Mouse (Mus musculus): ENCODE measurements around the gene Pcdh7.

DNA sequence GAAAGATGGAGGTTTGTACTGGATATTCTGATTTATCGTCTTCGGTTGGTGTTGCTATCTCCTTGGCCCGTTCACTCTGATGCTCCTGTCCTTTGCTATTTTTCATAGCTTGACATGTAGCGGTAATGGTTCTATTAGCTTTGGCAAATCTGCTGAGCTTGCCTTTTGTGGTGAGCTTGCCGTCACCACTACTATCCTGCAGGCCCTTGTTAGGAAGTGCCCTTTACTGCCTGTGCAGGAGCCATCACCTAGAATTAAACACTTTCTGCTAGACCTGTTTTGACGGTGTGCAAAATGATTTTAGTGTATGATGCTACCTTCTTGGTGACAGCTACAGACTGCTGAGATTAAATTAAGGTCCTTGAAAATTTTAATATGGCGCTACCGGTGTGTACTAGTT, 103.3 kb downstream of the Pcdh7 start:
- no peak for TF ChIP-seq ZC3H11A (IDR thresholded peaks at IDR 0.05; ENCODE audit: low read depth, low read length)
- TF ChIP-seq CTCF (IDR thresholded peaks at IDR 0.05 in 2 of 3, conservative IDR thresholded peaks at IDR 0.05 in 1 of 3; ENCODE audit: control insufficient read depth in 1 of 3, insufficient read depth in 1 of 3, low read depth in 2 of 3, low read length in 3 of 3, poor library complexity in 1 of 3, severe bottlenecking in 1 of 3): no peak
- TF ChIP-seq MYC (IDR thresholded peaks at IDR 0.05; ENCODE audit: low read depth, low read length): no peak
- TF ChIP-seq POLR2A (IDR thresholded peaks at IDR 0.05; ENCODE audit: control insufficient read depth in 1 of 2, insufficient read depth in 1 of 2, low read depth in 1 of 2, low read length in 2 of 2, poor library complexity in 1 of 2): no peak
- TF ChIP-seq GABPA (IDR thresholded peaks at IDR 0.05; ENCODE audit: low read depth, low read length): no peak
- TF ChIP-seq POLR2AphosphoS5 (IDR thresholded peaks at IDR 0.05; ENCODE audit: borderline replicate concordance, low read depth, low read length): no peak
- no peak for TF ChIP-seq TAL1 (IDR thresholded peaks at IDR 0.05; ENCODE audit: low read length)
- TF ChIP-seq USF1 (IDR thresholded peaks at IDR 0.05; ENCODE audit: low read depth, low read length): no peak
- TF ChIP-seq ZNF384 (IDR thresholded peaks at IDR 0.05; ENCODE audit: low read depth, low read length): no peak
- TF ChIP-seq USF2 (IDR thresholded peaks at IDR 0.05; ENCODE audit: borderline replicate concordance in 1 of 2, insufficient read depth in 1 of 2, low read depth in 1 of 2, low read length in 2 of 2): no peak

Data from MEL (cell line).